Mouse (Mus musculus) left cerebral cortex, postnatal 14 days (tissue): ENCODE results near the gene Rbm46. TPM values are rescaled to one million over a fixed set of nuclear protein-coding genes. Genes with fewer than 3 reads are reported as not detected.

Experiments used
- DNase-seq, 2 experiments: peaks; one replicate each; pipeline ENCODE4 v3.0.0; 2021 to 2022; ENCODE audit warnings: low spot score in 2 of 2, mixed read lengths in 1 of 2
- intact Hi-C: fragments of 180-260 bp; cut with DNase I; formaldehyde crosslinking; loops from one replicate; pipeline ENCODE4 v1.15.1; 2025
- long read RNA-seq, 2 experiments: library from polyadenylated mRNA; stranded (forward); transcript quantifications; one replicate each; pipeline ENCODE4 v2.0.0; 2021
- total RNA-seq, 2 experiments: library from RNA; stranded (reverse); gene quantifications; 2 replicates each; pipeline ENCODE4 v1.2.3; 2021

Rbm46 gene
- total RNA-seq: under 1 TPM; 0.57 to 0.61 TPM
- long read RNA-seq, experiment 1: 0 reads
- long read RNA-seq, experiment 2, partial matches to known transcripts: 0 of 1 reads
- long read RNA-seq, experiment 2, other reads (novel, unspliced or antisense): 1 of 1 reads

DNA sequence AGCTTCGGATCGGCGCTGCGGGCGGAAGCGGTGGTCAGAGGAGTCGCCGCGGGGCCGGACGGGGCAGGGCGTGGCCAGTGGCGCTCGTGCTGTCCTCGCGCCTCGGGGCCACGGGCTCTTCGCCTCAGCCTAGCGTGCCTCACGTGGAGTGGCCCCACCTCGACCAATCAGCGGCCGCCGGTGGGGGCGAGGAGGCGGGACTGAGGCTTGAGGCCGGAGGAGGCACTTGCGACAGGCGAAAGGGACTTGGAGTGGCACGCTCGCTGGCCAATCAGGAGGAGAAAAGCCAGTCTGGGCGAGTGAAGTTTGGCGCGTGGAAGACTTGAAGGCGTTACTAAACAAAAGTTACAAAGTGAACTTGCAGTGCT, at the start of gene Rbm46:
Rbm46 (minus strand) TSS at position 112 of the 368 bp plus-strand sequence.
- intact Hi-C loops: loop anchor here (2.0 to 5.0 kb wide), 2 partner anchors 106 to 176 kb away; no protein-coding TSS in a partner anchor

DNA sequence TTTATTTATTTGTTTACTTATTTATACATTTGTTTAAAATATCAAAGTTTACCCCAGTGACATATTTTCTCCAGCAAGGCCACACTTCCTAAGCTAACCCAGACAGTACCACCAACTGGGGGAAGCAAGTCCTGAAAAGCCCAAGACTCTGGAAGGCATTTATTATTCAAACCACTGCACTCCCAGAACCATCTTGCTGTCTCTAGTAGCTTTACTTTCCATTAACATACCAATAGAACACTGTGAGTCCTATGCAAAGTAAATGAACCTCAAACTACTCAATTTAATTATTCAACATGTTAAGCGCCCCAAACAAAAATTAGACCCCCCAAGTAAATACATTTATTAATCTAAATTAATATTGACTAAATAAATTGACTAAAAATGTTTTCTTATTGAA, 39.3 kb upstream of the Rbm46 start:
- intact Hi-C loops: no loop called here
- no peak for DNase-seq

More for the DNA sequence above, at the start of gene Rbm46:
- DNase-seq: peak; percentile 69 to 79

DNA sequence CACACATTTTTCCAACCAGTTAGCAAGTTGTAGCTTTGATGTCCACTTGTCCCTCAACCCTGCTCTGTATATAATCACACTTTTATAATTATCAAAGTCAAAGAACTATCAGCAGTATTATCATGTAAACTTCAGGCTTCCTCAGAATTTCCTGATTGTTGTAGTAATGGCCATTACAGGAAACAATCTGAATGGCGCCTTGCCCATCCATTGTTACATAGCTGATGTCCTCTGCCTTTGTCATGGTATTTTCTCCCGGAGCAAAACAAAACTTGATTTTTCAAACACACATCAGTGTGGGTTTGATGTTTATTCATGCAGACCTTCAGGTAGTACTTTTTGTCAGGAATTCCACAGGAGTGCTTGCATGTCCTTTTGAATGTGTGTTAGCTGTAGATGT, 32.4 kb upstream of the Rbm46 start:
- intact Hi-C loops: no loop called here
- no peak for DNase-seq

DNA sequence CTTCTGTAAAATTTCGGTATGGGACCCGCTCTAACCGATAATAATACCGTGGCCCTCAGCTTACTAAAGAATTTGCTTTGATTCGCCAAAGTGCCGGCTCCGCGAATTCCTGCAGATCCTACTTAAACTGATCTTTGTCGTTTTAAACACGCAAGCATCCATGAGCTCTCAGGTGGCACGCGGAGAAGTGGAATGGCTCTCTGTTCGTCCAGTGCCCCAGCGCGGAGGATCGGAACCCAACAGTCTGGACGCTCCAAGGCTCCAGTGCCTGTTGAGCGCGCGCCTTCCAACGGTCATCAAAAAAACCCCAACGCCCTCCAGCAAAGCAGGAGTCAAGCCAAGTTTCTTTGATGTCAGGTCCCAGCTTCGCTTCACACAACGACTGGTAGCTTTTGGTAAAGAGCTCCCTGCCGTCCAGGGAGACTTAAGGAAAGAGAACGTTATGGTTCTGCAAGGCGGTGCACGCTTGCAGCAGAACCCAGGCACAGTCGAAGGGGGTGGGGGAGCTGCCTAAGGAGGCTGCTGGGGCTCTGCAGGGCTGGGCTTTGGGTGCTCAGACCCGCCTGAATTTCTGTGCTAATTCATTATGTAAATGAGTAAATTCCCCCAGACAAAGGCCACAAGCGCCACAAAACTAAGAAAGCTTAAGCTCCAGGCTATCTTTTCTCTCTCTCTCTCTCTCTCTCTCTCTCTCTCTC, 28.1 kb upstream of the Rbm46 start:
- intact Hi-C loops: no loop called here
- peak in 1 of 2 experiments; percentile 4 for DNase-seq

DNA sequence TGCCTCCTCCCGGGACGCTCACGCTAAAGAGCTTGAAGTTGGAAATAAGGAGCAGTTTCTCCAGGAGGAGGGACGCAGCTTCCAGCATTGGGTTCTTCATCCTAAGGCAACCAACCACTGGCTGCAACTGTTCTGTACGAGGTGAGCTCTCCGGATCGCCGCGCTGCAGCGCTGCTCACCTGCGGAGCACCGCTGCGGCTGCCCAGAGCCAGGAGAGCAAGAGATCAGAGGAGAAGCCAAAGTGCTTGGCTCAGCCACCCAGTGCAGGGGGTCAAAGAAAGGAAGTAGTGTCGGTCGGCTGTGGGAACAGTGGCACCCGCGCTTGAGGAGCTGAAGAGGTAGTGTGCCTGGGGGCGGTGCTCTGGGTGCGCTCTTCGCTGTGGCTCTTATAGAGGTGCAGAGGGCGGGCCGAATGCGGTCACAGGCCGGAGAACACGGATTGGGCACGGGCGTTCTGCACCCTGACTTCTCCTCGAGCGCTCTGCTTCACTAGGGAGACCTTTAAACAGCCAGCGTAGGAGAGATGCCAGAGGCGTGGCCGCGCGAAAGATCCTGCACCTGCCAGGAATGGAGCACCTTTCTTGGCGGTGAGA, 27.4 kb upstream of the Rbm46 start, which contains the start of gene Lrat:
Lrat (minus strand) TSS at position 361 of the 593 bp plus-strand sequence.
- no peak for DNase-seq
- intact Hi-C loops: no loop called here

DNA sequence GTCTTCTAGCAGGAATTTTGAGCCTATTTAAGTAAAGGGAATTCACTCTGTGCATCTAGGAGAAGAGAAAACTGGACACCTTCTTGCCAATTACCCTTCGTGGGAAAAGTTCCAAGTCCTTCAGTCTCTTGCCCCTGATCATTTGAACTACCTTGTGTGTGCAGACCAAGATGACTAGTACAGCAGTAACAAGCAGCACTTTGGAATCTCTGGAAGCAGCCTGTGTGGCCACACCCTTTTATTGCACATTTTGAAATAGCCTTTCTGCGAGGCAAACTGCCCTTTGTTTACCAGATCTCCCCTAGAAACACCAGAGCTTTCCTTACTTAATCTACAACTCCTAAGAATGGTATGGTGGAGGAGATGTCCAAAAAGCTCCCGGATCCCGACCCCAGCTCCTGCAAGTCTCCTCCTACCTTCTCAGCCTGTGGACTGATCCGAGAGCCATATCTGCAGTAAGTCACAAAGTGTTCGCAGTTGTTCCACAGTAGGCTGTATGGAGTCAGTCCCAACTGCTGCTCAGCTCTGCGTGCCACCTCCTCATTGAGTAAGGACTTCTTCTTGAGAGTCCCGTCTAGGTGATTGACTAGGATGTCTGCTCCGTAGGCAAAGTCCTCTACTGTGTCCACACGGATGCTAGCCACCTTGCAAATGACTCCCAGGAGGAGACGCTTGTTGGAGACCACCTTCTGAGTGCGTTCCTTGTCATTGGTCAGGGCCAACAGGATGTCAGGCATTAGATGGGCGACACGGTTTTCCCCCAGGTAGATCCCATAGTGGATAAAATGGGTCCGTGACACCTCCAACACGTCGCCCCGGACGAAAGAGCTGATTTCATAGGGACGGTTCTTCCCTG, 26.7 kb upstream of the Rbm46 start:
- intact Hi-C loops: no loop called here
- no peak for DNase-seq

DNA sequence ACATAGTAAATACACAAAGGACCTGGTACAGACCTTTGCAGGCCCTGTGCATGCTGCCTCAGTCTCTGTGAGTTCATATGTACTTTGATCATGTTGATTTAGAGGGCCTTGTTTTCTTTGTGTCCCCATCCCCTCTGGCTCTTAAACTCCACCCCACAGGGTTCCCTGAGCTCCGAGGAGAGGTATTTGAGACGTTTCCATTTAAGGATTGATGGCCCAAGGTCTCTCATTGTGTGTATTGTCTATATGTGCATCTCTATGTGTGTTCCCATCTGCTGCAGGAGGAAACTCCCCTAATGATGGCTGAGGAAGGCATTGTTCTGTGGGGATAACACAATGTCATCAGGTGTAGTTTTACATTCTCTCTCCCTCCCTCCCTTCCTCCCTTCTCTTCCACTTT, 12.6 kb upstream of the Rbm46 start:
- intact Hi-C loops: no loop called here
- no peak for DNase-seq

DNA sequence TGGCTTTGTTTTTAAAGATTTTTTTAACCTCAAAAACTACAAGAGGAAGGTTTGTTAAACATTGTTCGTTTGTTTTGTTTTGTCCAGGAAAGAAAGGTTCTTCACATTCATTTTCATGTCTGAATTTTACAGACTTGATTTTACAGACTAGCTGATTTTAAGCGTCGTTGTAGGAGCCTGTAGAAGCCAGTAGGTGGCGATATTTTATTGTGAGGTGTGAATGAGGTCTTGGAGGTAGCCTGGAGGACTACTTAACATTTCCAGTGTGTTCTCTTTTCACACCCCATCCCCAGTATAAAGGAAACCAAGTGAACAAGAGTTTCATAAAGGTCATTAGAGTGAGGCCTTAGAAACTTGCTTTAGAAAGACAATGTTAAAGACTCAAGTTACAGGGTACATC, 975 bp upstream of the Rbm46 start:
- peak; percentile 52 to 67 for DNase-seq
- intact Hi-C loops: loop anchor here (2.0 to 5.0 kb wide), 2 partner anchors 105 to 176 kb away; no protein-coding TSS in a partner anchor

DNA sequence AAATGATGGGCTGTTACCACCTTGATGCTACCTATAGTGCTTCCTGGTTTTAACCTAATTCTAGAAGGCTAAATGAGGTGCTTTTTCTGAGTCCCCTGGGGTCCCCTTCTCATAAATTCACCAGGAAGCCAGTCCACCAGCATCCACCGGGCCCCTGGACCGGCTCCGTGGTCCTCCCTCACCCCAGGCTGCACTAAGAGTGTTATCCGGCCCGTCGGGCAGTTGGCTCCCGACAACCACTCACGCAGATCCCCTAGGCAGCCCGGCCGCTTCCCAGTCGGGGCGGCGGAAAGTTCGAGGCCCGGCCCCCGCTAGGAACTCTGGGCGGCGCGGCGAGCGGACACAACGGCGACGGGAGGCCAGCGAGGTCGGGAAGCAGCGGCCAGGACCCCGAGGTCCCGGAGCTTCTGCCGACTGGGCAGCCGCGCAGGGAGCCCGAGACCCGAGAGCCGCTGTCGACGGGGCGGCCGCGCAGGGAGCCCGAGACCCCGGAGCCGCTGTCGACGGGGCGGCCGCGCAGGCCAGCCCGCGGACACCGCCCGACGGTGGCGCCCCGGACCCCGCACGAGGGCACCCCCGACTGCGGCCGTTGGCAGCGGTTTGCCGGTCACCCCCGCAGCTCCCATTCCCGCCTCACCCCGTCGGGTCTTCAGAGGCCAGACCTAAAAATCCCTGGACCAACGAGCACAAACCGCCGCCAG, 462 bp downstream of the Rbm46 start:
- intact Hi-C loops: loop anchor here (2.0 to 5.0 kb wide), 2 partner anchors 106 to 177 kb away; no protein-coding TSS in a partner anchor
- no peak for DNase-seq

DNA sequence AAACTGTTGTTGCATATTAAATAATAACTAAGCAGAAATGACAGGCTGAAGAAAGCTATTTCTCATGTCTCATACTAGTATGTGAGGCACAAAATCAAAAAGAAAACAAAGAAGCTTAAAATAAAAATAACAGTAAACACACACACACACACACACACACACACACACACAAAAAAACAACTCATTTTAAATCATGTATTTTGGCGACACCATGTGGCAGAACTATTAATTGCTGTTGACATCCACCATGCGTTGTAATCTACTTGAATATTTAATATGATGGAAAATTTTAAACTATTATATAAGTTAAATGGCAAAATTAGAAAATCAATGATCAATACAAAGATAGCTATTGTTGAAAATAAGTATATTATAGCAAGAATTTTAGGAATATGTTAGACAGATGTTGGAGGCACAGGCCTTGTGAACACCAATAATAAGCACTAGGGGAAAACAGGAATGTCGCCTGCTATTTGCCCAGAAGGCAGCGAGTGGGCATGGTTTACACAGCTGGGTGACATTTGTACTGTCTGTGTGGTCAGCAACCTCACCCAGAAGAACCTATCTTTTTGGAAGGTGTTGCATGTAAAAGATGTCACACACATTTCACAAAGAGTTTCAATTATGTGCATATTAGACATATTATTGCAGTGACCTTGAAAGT, 18.7 kb downstream of the Rbm46 start:
- DNase-seq: peak; percentile 60 to 64
- intact Hi-C loops: loop anchor here (5.0 to 10.0 kb wide), 3 partner anchors 313 to 490 kb away; partner anchors contain the start of gene Npy2r

DNA sequence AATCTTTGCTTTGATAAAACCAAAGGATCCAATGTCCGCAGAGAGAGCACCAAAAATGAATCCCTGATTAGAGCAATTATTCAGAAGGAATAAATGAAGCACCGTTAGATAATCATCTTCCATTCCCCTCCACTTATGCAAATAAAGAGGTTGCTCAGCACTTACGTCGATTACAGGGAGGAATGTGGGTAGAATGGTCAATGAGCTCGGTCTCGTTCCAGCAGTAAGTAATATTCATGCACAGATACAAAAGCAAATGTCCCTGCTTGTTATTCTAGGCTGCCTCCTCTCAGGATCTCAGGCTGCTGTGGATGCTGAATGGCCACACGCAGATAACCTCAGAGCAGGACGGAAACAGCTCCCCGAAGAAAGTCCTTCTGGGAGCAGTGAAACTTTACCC, 51.1 kb downstream of the Rbm46 start:
- intact Hi-C loops: no loop called here
- no peak for DNase-seq

DNA sequence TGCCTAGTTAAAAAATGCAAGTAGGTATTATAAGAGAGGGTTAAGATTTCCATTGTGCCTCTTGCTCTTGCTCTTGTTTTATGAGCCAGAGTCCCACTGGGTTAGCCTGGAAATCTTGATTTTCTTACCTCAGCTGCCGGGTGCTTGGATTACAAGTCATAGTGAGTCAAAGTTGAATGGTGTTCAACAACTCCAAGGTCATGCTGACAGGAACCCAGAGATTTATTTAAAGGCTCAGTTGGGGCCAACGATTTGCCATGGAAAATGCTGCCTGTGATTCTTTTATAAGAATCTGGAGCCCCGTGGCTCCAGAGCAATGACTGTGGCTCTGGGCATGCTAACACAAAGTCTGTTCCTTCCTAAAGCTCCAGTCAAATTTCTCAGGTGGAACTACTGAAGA, 64.4 kb downstream of the Rbm46 start:
- no peak for DNase-seq
- intact Hi-C loops: no loop called here

DNA sequence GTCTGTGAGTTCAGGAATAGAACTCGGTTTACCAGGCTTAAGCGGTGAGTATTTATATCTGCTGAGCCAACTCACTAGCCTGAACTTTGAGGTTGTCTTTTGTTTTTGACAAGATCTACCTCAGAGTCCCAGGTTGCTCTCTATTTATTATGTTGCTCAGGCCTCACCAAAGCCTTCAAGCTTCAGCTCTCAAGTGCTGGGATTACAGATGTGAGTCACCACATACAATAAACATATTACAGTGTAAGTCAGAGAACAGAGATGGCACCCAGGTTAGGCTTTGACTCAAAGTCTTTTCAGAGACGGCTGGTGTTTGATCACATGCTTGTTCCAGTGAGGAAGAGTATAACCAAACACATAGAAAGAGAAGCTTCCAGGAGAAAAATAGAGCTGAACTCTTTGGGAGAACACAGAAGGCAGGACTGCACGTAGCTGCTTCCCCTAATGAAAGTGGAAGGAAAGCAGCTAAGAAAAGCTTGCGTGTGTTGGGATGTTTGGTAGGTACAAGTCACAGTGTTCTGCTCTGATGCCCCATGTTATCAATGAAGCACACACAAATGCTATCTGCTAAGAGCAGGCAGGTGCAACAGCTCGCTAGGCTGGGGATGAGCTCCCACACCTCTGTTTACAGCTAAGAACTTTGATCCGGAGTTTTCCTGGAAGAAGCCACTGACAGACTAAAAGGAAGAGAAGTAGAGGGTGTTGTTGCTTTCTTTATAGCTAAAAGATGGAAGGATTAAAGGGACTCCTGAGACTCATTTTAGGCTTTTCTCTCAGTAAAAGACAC, 65.8 kb downstream of the Rbm46 start:
- DNase-seq: no peak
- intact Hi-C loops: no loop called here

DNA sequence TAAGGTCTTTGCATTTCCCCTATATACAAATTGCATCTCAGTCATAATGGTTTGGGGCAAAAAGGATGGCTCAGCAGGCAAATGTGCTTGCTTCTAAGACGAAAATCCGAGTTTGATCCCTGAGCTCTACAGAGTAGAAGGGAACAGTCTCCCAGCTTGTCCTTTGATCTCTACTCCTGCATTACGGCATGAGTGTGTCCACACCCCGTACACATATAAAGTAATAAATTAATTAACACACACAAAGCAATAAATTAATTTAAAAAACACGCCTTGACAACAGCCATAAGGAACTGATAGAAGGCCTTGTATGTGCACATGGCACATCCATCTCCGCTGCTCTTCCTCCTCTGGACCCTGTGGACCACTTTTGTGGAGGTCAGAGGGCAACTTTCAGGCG, 66.5 kb downstream of the Rbm46 start:
- intact Hi-C loops: no loop called here
- DNase-seq: no peak

DNA sequence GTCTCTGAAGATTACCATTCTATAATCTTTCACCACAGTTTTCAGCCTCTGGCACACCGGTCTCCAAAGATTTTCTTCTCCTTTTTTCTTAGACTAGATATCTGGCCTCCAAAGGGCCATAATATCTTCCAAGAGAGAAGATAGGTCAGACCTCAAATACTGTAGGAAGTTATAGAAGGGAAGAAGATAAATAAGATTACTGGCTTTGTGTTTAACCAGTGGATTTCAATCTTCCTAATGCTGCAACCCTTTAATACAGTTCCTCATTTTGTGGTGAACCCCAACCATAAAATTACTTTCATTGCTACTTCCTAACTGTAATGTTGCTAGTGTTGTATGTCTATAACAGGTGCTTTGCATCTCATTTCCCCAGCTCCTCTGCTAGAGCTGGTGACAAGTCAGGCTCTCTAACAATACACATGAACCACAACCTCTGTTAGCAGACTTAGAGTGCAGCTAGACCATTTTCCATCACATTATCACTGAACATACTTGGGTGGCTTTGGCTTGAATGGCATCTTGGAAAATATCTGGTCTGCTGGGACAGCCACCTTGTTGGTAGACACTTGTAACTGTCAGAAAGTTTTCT, 67.9 kb downstream of the Rbm46 start:
- intact Hi-C loops: no loop called here
- no peak for DNase-seq

DNA sequence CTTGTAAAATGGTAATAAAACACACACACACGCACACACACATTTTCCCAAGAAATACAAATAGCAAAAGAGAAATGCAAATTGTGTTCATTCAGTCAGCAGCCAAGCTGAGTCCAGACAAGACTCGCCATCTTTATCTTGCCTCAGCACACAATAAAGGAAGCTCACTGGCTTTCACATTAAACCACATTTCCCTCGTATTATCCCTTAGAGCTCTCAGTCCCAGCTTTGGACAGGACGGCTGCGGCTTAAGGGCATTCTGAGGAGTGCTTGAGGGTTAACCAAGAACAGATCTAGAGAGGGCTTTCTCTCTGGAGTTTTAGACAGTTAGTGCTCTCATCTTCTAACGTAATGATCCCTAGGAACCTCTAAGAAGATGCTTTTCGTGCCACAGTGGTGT, 71.0 kb downstream of the Rbm46 start:
- intact Hi-C loops: no loop called here
- DNase-seq: no peak

DNA sequence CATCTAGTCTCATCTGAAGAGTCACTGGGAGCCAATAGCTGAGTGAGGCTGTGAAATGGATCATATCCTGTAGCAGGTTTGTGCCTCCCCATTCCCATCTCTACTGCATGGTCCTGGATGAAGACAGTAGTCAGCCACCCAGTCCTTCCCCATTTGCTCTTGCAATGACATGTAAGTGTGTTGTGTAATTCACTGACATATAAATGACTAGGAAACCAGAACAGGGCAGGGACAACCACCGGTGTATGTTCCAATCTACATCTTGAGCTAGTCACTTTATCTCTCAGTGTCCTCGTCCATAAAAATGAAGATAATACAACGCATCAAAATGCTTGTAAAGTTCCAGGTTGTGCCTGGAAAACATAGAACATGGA, 75.8 kb downstream of the Rbm46 start:
- DNase-seq: no peak
- intact Hi-C loops: no loop called here
